Mouse (Mus musculus): ENCODE data around the gene Otud7b.

DNA sequence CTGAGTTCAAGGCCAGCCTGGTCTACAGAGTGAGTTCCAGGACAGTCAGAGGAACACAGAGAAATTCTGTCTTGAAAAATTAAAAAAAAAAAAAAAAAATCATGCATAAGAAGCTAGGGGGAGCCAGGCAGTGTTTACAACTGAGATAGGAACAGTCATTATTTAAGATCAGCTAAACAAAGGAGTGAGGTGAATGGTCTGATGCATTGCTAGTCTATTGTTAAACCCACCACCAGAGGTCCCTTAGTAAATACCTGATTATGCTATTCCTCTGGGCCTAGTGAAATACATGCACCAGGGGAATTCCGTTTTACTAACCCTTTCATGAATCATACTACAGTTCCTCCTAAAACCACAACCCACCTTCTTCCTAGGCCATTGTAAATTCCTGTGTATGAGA lies 34.8 kb upstream of the Otud7b start:
- TF ChIP-seq CTCF (IDR thresholded peaks at IDR 0.05; ENCODE audit: control insufficient read depth, insufficient read depth, insufficient replicate concordance, low read depth, low read length) = no peak
- no peak for TF ChIP-seq POLR2A (IDR thresholded peaks at IDR 0.05; ENCODE audit: control insufficient read depth, low read depth, low read length)

All from testis, adult 2 months (tissue).